Mouse (Mus musculus): Measurements from ENCODE around the gene Drd1. TPM values are rescaled to one million over a fixed set of nuclear protein-coding genes. Genes with fewer than 3 reads are reported as not detected.

Gene Drd1
- polyA plus RNA-seq, 1 experiment = not detected

- no peak for DNase-seq
- TF ChIP-seq POLR2A (IDR thresholded peaks at IDR 0.05; ENCODE audit: borderline replicate concordance, extremely low read depth, low read depth, low read length) (no peak), CTCF (IDR thresholded peaks at IDR 0.05; ENCODE audit: insufficient read depth, low read length) (no peak)
- no peak overlapping the region for H3K4me3 ChIP-seq (replicated peaks; ENCODE audit: extremely low read depth, low read depth, low read length)
- peaks cover 2% of the 10 kb centered on the region; the same call in 1 of the 2 replicates for H3K4me1 ChIP-seq (ENCODE audit: control insufficient read depth, insufficient read depth, low read length)
- 87% methylated on average over 6 of the region's 6 CpGs for WGBS
These were observed 20.5 kb upstream of the Drd1 start for GRCm38 (mm10) chr13:54076051-54076450.

GRCm38 (mm10) chr13:54075416-54075815 lies 19.9 kb upstream of the Drd1 start:
- H3K4me3 ChIP-seq (replicated peaks; ENCODE audit: extremely low read depth, low read depth, low read length) = no peak overlapping the region
- 73% methylated on average over 2 of the region's 2 CpGs for WGBS
- TF ChIP-seq CTCF (IDR thresholded peaks at IDR 0.05; ENCODE audit: insufficient read depth, low read length) (no peak), POLR2A (IDR thresholded peaks at IDR 0.05; ENCODE audit: borderline replicate concordance, extremely low read depth, low read depth, low read length) (no peak)
- H3K4me1 ChIP-seq (ENCODE audit: control insufficient read depth, insufficient read depth, low read length) = peaks cover 2% of the 10 kb centered on the region; the same call in 1 of the 2 replicates
- DNase-seq = no peak

GRCm38 (mm10) chr13:54073491-54073890 lies 18.0 kb upstream of the Drd1 start:
- H3K4me1 ChIP-seq (ENCODE audit: control insufficient read depth, insufficient read depth, low read length) = no peaks in the 10 kb centered on the region
- no peak for DNase-seq
- H3K4me3 ChIP-seq (replicated peaks; ENCODE audit: extremely low read depth, low read depth, low read length) = no peak overlapping the region
- no peak for TF ChIP-seq CTCF (IDR thresholded peaks at IDR 0.05; ENCODE audit: insufficient read depth, low read length)
- TF ChIP-seq POLR2A (IDR thresholded peaks at IDR 0.05; ENCODE audit: borderline replicate concordance, extremely low read depth, low read depth, low read length) = no peak
- WGBS = 63% methylated on average over 2 of the region's 2 CpGs

GRCm38 (mm10) chr13:54073066-54073465 lies 17.6 kb upstream of the Drd1 start:
- DNase-seq = no peak
- H3K4me3 ChIP-seq (replicated peaks; ENCODE audit: extremely low read depth, low read depth, low read length) = no peak overlapping the region
- 10% methylated on average over 1 of the region's 1 CpGs for WGBS

GRCm38 (mm10) chr13:54072526-54073057 lies 17.1 kb upstream of the Drd1 start:
- TF ChIP-seq POLR2A (IDR thresholded peaks at IDR 0.05; ENCODE audit: borderline replicate concordance, extremely low read depth, low read depth, low read length) = no peak
- TF ChIP-seq CTCF (IDR thresholded peaks at IDR 0.05; ENCODE audit: insufficient read depth, low read length) = no peak
- Histone ChIP-seq H3K4me3 (replicated peaks; ENCODE audit: extremely low read depth, low read depth, low read length) (peak overlapping the region; percentile 30), H3K4me1 (ENCODE audit: control insufficient read depth, insufficient read depth, low read length) (no peaks in the 10 kb centered on the region)
- DNase-seq = no peak
- 22% methylated on average over 10 of the region's 10 CpGs for WGBS

More at GRCm38 (mm10) chr13:54073066-54073465, 17.6 kb upstream of the Drd1 start:
- H3K4me1 ChIP-seq (ENCODE audit: control insufficient read depth, insufficient read depth, low read length) = no peaks in the 10 kb centered on the region
- TF ChIP-seq POLR2A (IDR thresholded peaks at IDR 0.05; ENCODE audit: borderline replicate concordance, extremely low read depth, low read depth, low read length) = no peak
- TF ChIP-seq CTCF (IDR thresholded peaks at IDR 0.05; ENCODE audit: insufficient read depth, low read length) = no peak

- H3K4me1 ChIP-seq (ENCODE audit: control insufficient read depth, insufficient read depth, low read length) = no peaks in the 10 kb centered on the region
- peak; percentile 55 for DNase-seq
- TF ChIP-seq POLR2A (IDR thresholded peaks at IDR 0.05; ENCODE audit: borderline replicate concordance, extremely low read depth, low read depth, low read length) (no peak), CTCF (IDR thresholded peaks at IDR 0.05; ENCODE audit: insufficient read depth, low read length) (no peak)
- 1% methylated on average over 74 of the region's 74 CpGs for WGBS
- peak within 1 kb of the TSS; percentile 82 for H3K4me3 ChIP-seq (replicated peaks; ENCODE audit: extremely low read depth, low read depth, low read length)
These were observed 16.3 kb upstream of the Drd1 start, which contains the start of gene Sfxn1 for GRCm38 (mm10) chr13:54071606-54072331. Gene Sfxn1, plus strand, starts transcription at chr13:54071869.

- WGBS = 95% methylated on average over 9 of the region's 9 CpGs
These were observed 15.5 kb upstream of the Drd1 start for GRCm38 (mm10) chr13:54071011-54071410.

GRCm38 (mm10) chr13:54067617-54068166 lies 12.2 kb upstream of the Drd1 start:
- H3K4me3 ChIP-seq (replicated peaks; ENCODE audit: extremely low read depth, low read depth, low read length) = no peak overlapping the region
- DNase-seq = no peak
- no peak for TF ChIP-seq POLR2A (IDR thresholded peaks at IDR 0.05; ENCODE audit: borderline replicate concordance, extremely low read depth, low read depth, low read length)
- no peaks in the 10 kb centered on the region for H3K4me1 ChIP-seq (ENCODE audit: control insufficient read depth, insufficient read depth, low read length)
- WGBS = 54% methylated on average over 6 of the region's 6 CpGs

More at GRCm38 (mm10) chr13:54071011-54071410, 15.5 kb upstream of the Drd1 start:
- DNase-seq = no peak
- H3K4me1 ChIP-seq (ENCODE audit: control insufficient read depth, insufficient read depth, low read length) = no peaks in the 10 kb centered on the region
- TF ChIP-seq POLR2A (IDR thresholded peaks at IDR 0.05; ENCODE audit: borderline replicate concordance, extremely low read depth, low read depth, low read length) = no peak
- no peak for TF ChIP-seq CTCF (IDR thresholded peaks at IDR 0.05; ENCODE audit: insufficient read depth, low read length)
- no peak overlapping the region for H3K4me3 ChIP-seq (replicated peaks; ENCODE audit: extremely low read depth, low read depth, low read length)

- Histone ChIP-seq H3K4me1 (ENCODE audit: control insufficient read depth, insufficient read depth, low read length) (no peaks in the 10 kb centered on the region), H3K4me3 (replicated peaks; ENCODE audit: extremely low read depth, low read depth, low read length) (no peak overlapping the region)
- no peak for DNase-seq
- 85% methylated on average over 3 of the region's 3 CpGs for WGBS
- TF ChIP-seq CTCF (IDR thresholded peaks at IDR 0.05; ENCODE audit: insufficient read depth, low read length) (no peak), POLR2A (IDR thresholded peaks at IDR 0.05; ENCODE audit: borderline replicate concordance, extremely low read depth, low read depth, low read length) (no peak)
These were observed 10.7 kb upstream of the Drd1 start for GRCm38 (mm10) chr13:54066081-54066746.
